Mouse (Mus musculus) embryonic facial prominence, embryonic 14.5 days (tissue): ENCODE measurements around the gene Slf2. TPM values are rescaled to one million over a fixed set of nuclear protein-coding genes. Genes with fewer than 3 reads are reported as not detected.
A peak's percentile ranks its signal among the peaks of the same experiment; 100 is the strongest.

Source experiments
- ATAC-seq: fragments of 200-750 bp; cut with Nextera tagmentation; 2 replicates; pipeline ENCODE4 v1.8.0; 2017; ENCODE audit warnings: low read depth, moderate number of reproducible peaks, moderate TSS enrichment
- DNase-seq: peaks from one replicate; pipeline ENCODE4 v3.0.0-alpha.2; 2015; ENCODE audit warnings: low spot score
- H3K27ac ChIP-seq: fragments of 300-500 bp; sonication (generic); replicated peaks from 2 replicates; pipeline ENCODE4 v1.5.1; 2014; ENCODE audit warnings: low read depth, mild to moderate bottlenecking, low read length, moderate library complexity
- H3K27me3 ChIP-seq: fragments of 300-500 bp; sonication (generic); replicated peaks from 2 replicates; pipeline ENCODE4 v1.6.1; 2014; ENCODE audit warnings: low read length; ENCODE audit not compliant: control insufficient read depth, insufficient read depth
- H3K36me3 ChIP-seq: fragments of 300-500 bp; sonication (generic); 2 replicates; pipeline ENCODE4 v1.6.1; 2014; ENCODE audit warnings: low read length, mixed read lengths; ENCODE audit not compliant: control insufficient read depth, insufficient read depth
- H3K4me1 ChIP-seq: fragments of 300-500 bp; sonication (generic); 2 replicates; pipeline ENCODE4 v1.6.1; 2014; ENCODE audit warnings: antibody characterized with exemption, low read length; ENCODE audit not compliant: control insufficient read depth, insufficient read depth
- H3K4me2 ChIP-seq: fragments of 300-500 bp; sonication (generic); 2 replicates; pipeline ENCODE4 v1.6.1; 2014; ENCODE audit warnings: low read depth, mild to moderate bottlenecking, low read length, moderate library complexity, mixed read lengths
- H3K4me3 ChIP-seq: fragments of 300-500 bp; sonication (generic); 2 replicates; pipeline ENCODE4 v1.5.1; 2014; ENCODE audit warnings: low read depth, mild to moderate bottlenecking, low read length
- H3K9ac ChIP-seq: fragments of 300-500 bp; sonication (generic); 2 replicates; pipeline ENCODE4 v1.6.1; 2014; ENCODE audit warnings: low read depth, mild to moderate bottlenecking, low read length, moderate library complexity, mixed read lengths
- H3K9me3 ChIP-seq: fragments of 300-500 bp; sonication (generic); 2 replicates; pipeline ENCODE4 v1.6.1; 2016; ENCODE audit warnings: low read length; ENCODE audit not compliant: control insufficient read depth
- WGBS: fragments of 180-500 bp; shearing (Covaris S2); extraction: QIAGEN DNeasy Blood & Tissue Kit; methylation state at CpG from one replicate; pipeline ENCODE4 v1.1.7; 2014; 5-methylcytosine and 5-hydroxymethylcytosine counted together
- polyA plus RNA-seq: library from polyadenylated mRNA; unstranded; fragments of >200 nt; fragmentation: Nextera tagmentation; extraction: Ambion mirVana; gene quantifications from 2 replicates; pipeline ENCODE4 v1.2.1, GENCODE M21; 2014

Gene Slf2
- polyA plus RNA-seq, 1 experiment from 2014 or later, result 38.4 TPM

DNA sequence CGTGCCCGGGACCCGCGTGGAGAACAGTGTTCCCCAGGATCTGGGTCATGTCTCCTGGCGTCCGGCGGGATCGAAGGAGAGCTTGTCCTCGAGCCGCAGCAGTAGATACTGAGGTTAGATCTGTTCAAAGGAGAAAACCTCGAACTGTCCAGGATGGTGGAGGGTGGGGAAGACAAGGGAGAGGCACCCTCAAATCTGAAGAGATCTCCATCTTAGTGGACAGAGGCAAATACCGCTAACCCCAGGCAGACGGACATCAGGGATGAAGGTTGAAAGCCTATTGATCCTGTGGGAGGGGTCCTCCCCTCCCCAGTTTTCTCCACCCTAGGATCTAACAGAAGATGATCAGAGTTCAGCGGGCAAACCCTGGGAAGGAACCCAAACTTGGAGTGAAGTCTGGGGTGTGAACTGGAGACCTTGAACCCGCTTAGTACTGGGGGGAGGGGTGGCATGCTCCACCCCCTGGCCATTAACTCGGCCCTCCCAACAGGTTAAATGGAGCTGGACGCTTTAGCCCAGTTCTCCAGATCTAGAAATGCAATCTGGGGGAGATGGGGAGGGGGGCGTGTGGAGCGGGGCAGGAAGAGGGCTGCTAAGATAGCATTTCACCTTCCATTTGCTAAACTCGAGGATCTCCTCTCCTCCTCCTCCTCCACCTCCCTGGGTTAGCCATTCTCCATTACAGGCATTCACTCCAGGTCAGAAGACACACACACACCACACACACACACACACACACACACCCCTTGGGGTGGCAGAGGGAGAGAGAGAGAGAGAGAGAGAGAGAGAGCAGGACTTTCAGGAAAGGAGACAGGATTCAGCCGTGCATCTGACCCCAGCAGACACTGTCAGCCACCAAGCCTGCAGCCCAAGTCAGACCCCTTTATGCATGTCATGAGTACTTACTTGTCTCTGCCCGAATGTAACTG, 58.9 kb downstream of the Slf2 start:
- peak overlapping the region; percentile 99 for H3K4me2 ChIP-seq
- 4% methylated on average over 20 of the region's 22 CpGs for WGBS
- H3K27ac ChIP-seq, result 0 out of 2 replicates have a peak overlapping the region, but pooled peaks have one; percentile 44
- peaks cover 14% of the 10 kb centered on the region for H3K4me1 ChIP-seq
- no peaks in the 10 kb centered on the region for H3K9me3 ChIP-seq
- peak overlapping the region; percentile 75 for H3K4me3 ChIP-seq
- peak; percentile 2; the same call in 1 of the 2 replicates for ATAC-seq
- H3K9ac ChIP-seq, result peak overlapping the region; percentile 83
- peaks cover 6% of the 10 kb centered on the region; the same call in 1 of the 2 replicates for H3K36me3 ChIP-seq
- DNase-seq, result no peak
- no peaks in the 10 kb centered on the region for H3K27me3 ChIP-seq

DNA sequence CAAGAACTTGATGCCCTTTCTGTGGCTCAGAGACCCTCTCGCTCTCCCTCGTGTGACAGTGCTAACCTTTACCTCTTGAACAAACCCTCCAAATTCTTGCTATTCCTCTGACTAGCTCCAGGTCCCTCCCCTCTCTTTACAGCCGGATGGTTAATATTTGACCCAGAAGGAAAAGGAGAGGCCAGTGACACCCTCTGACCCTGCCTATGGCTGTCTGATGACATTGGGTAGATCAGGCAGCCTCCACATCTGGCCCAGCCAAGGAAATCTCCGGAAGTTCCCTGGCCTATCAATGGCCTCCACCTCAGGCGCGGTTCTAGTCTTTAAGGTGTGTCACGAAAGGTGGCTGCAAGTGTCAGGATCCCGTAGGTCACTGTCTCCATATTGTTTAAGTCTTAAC, 60.1 kb downstream of the Slf2 start:
- ATAC-seq, result no peak
- H3K27ac ChIP-seq, result no peak overlapping the region
- no peaks in the 10 kb centered on the region for H3K27me3 ChIP-seq
- no peak overlapping the region for H3K4me3 ChIP-seq
- WGBS, result 78% methylated on average over 8 of the region's 8 CpGs
- DNase-seq, result no peak
- peaks cover 14% of the 10 kb centered on the region for H3K4me1 ChIP-seq
- peak overlapping the region; percentile 99; the same call in 1 of the 2 replicates for H3K4me2 ChIP-seq
- no peak overlapping the region for H3K9ac ChIP-seq
- H3K9me3 ChIP-seq, result no peaks in the 10 kb centered on the region
- H3K36me3 ChIP-seq, result peaks cover 6% of the 10 kb centered on the region; the same call in 1 of the 2 replicates

DNA sequence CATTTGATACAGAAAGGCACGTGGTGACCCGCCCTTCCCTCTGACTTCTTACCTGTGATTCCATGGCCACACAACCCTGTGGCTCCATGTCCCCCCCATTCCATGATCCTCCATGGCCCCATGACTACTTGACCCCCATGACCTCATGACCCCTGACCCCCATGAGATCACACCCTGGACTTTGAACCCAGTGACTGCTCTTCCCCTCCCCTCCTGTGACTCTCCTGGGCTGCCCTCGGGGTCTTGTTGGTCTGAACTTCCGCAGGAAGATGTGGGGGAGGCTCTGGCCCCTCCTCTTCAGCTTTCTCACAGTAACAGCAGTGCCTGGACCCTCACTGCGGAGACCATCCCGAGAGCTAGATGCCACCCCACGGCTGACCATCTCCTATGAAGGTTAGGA, 61.3 kb downstream of the Slf2 start:
- Histone ChIP-seq H3K9me3 (no peaks in the 10 kb centered on the region), H3K27ac (no peak overlapping the region), H3K27me3 (no peaks in the 10 kb centered on the region), H3K36me3 (peaks cover 6% of the 10 kb centered on the region; the same call in 1 of the 2 replicates), H3K4me1 (peaks cover 14% of the 10 kb centered on the region), H3K9ac (no peak overlapping the region), H3K4me2 (no peak overlapping the region), H3K4me3 (no peak overlapping the region)
- WGBS, result 44% methylated on average over 7 of the region's 7 CpGs
- ATAC-seq, result no peak
- DNase-seq, result no peak

DNA sequence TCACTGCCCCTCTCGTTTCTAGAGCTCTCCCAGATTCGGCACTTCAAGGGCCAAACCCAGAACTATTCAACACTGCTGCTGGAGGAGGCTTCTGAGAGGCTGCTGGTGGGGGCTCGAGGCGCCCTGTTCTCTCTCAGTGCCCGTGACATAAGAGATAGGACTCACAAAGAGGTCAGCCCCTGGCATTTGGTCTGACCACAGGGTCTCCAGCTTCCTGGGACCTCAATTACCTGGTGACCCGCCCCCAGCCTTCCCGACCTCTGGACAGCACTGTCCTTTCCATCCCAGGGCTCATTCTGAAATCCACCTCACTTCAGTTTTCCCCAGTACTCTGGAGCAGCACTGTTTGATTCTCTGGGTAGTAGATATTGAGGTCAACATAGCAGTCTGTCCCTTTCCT, 61.8 kb downstream of the Slf2 start:
- Histone ChIP-seq H3K36me3 (peaks cover 11% of the 10 kb centered on the region; the same call in 1 of the 2 replicates), H3K27ac (no peak overlapping the region), H3K9me3 (no peaks in the 10 kb centered on the region), H3K9ac (no peak overlapping the region), H3K4me2 (no peak overlapping the region), H3K4me1 (peaks cover 14% of the 10 kb centered on the region), H3K4me3 (no peak overlapping the region), H3K27me3 (no peaks in the 10 kb centered on the region)
- DNase-seq (no peak), ATAC-seq (no peak)
- 61% methylated on average over 6 of the region's 7 CpGs for WGBS

DNA sequence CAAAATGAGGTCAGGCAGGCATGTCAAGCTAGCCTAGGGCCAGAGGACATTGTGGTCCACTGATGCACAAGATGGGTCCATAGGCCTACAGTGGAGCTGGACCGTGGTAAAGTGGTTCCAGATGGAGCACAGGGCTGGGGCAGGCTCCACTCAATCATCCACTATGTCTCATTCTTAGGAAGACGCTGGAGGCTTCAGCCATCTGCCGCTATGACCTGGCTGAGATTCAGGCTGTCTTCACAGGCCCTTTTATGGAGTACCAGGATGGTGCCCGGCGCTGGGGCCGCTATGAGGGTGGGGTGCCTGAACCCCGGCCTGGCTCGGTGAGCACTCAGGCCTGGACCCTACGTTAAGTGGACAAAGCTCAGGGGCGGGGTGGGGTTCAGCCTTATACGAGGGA, 66.8 kb downstream of the Slf2 start:
- no peak for DNase-seq
- Histone ChIP-seq H3K4me1 (no peaks in the 10 kb centered on the region), H3K27ac (no peak overlapping the region), H3K27me3 (no peaks in the 10 kb centered on the region), H3K4me2 (no peak overlapping the region), H3K9me3 (no peaks in the 10 kb centered on the region), H3K36me3 (peaks cover 43% of the 10 kb centered on the region), H3K9ac (no peak overlapping the region), H3K4me3 (no peak overlapping the region)
- ATAC-seq, result no peak
- WGBS, result 85% methylated on average over 9 of the region's 11 CpGs

DNA sequence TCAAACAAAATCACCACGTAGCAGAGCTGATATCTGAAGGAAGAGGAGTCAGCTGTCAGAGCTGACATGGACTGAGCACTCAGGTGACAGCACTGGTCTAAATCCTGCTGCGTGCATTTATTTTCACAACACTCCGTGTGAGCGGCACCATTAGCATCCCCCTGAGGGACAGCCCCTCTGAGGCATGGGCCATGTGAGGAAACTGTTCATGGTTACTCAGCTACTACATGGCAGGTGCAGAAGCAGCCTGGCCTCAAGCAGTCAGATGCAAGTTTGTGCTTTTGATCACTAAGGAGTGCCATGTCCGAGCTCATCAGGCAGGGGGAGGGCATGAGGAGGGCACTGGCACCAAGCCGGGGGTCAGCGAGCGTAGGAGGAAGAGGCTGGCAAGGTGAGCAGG, 68.7 kb downstream of the Slf2 start:
- 85% methylated on average over 8 of the region's 8 CpGs for WGBS
- Histone ChIP-seq H3K27ac (no peak overlapping the region), H3K36me3 (peaks cover 55% of the 10 kb centered on the region), H3K4me3 (no peak overlapping the region), H3K4me1 (no peaks in the 10 kb centered on the region), H3K9me3 (no peaks in the 10 kb centered on the region), H3K9ac (no peak overlapping the region), H3K4me2 (no peak overlapping the region), H3K27me3 (no peaks in the 10 kb centered on the region)
- DNase-seq (no peak), ATAC-seq (no peak)

DNA sequence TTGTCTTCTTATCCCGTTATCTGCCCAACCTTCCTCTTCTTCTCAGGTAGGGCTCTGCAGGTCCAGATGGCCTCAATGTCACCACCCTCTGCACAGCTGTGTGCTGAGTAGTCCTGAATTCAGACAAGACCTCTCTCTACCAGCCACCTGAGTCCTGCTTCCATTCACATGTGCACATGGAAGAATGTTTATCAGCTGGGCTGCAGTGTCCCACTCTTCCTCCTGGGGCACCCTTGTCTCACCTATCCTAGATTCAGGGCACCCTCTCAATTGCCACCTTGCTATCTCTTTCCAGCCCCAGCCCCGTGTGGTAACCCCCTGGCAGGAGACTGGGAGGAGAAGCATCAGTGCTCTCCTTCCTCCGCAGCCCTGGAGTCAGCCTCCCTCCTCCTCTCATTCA, 71.3 kb downstream of the Slf2 start:
- ATAC-seq, result no peak
- peaks cover 10% of the 10 kb centered on the region for H3K4me1 ChIP-seq
- no peak for DNase-seq
- no peak overlapping the region for H3K4me2 ChIP-seq
- peaks cover 55% of the 10 kb centered on the region for H3K36me3 ChIP-seq
- H3K9me3 ChIP-seq, result no peaks in the 10 kb centered on the region
- no peaks in the 10 kb centered on the region for H3K27me3 ChIP-seq
- H3K9ac ChIP-seq, result no peak overlapping the region
- H3K4me3 ChIP-seq, result no peak overlapping the region
- WGBS, result 77% methylated on average over 2 of the region's 3 CpGs
- no peak overlapping the region for H3K27ac ChIP-seq

DNA sequence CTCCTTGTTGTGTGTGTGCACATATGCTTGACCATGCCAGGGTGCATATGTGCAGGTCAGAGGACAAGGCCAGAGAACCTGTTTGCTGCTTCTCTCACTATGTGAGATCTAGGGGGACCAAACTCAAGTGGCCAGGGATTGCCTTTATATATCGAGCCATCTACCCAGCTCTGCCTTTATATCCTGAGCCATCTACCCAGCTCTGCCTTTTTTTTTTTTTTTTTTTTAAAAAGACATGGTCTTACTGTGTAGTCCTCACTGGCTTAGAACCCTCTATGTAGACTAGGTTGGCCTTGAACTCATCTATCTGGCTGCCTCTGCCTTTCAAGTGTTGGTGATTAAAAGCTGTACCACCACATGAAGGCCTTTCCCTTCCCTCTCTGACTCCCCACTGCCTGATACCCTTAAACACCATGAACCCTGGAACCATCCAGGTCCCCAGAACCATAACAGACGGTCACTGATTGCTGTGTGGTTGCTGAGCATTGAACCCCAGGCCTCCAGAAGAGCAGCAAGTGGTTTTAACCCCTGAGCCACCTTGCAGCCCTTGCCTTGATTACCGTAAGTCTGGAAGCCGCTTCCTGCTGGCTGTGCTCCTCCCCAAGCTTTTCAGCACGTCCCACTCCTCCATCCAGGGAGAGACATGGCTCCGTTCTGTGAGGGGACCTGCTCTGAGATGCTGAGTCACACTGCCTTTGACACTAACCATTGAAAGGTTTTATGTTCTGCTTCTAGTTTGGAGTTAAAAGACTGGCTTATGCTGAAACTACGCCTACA, 73.0 kb downstream of the Slf2 start:
- Histone ChIP-seq H3K9me3 (no peaks in the 10 kb centered on the region), H3K9ac (peak overlapping the region; percentile 2; the same call in 1 of the 2 replicates), H3K4me3 (no peak overlapping the region), H3K4me1 (peaks cover 13% of the 10 kb centered on the region), H3K27me3 (no peaks in the 10 kb centered on the region), H3K4me2 (no peak overlapping the region), H3K27ac (no peak overlapping the region), H3K36me3 (peaks cover 55% of the 10 kb centered on the region)
- DNase-seq (no peak), ATAC-seq (no peak)
- 90% methylated on average over 7 of the region's 7 CpGs for WGBS
